Mouse (Mus musculus) left cerebral cortex, postnatal 14 days (tissue): ENCODE data around the gene Dpep1. TPM values are rescaled to one million over a fixed set of nuclear protein-coding genes. Genes with fewer than 3 reads are reported as not detected.

Experiments
- DNase-seq, 2 experiments: peaks; one replicate each; pipeline ENCODE4 v3.0.0; 2021 to 2022; ENCODE audit warnings: low spot score in 2 of 2, mixed read lengths in 1 of 2
- intact Hi-C: fragments of 180-260 bp; cut with DNase I; formaldehyde crosslinking; loops from one replicate; pipeline ENCODE4 v1.15.1; 2025
- total RNA-seq, 2 experiments: library from RNA; stranded (reverse); gene quantifications; 2 replicates each; pipeline ENCODE4 v1.2.3; 2021

The Dpep1 gene
- total RNA-seq, 2 experiments from 2014 or later, result not detected

DNA sequence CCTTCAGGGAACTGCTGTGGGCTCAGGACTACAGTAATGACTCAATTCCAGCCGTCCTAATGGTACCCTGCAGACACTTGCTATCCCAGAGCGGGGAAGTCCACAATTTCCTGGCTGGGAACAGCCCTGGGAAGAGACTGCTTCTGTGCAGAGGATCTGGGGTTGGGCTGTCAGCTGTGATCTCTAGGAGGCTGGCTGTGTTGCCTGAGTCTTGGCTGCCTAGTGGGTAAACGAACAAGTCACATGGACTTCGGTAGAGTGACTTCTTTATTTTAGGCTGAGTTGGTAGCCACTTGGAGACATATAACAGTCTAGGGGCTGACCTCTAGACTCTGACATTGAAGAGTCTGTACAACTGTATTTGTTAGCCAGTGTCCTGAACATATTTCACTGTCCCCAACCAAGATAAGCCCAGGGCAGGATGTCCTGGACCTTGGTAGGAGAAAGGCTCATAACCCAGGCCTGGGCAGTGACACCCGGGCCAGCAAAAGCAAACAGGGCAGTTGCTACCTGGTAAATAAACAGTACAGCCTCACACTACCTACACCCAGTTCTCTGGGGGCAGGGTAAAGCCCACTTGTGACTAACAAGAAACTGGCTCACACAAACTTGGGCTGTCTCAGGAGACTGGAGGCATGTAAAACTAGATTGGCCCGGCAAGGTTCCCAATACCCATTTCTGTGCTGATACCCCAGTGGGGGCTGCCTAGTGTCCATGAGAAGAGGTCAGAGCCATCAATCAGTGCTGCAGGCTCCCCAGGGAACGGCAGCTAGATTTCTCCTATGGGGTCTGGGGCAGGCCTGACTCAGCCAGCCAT lies 56.3 kb downstream of the Dpep1 start:
- intact Hi-C loops, result no loop called here
- no peak for DNase-seq

DNA sequence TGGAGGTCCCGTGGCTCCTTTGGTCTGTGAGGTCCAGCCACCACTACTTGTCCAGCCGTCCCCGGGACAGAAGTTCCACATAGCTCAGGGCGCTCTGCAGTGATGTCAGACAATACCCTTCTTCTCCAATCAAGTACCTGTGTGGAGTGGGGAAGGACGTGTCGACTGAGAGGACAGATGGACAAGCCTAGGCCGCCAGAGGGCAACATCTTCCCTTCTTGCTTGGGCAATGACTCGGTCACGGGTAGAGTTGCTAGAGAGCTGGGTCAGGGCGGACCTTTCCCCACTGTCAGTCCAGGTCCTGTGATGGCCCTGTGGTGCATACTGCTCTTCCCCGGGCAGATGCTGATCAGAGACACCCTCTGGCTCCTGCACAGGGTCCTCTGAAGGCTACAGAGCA lies 57.0 kb downstream of the Dpep1 start:
- intact Hi-C loops, result no loop called here
- DNase-seq, result no peak

DNA sequence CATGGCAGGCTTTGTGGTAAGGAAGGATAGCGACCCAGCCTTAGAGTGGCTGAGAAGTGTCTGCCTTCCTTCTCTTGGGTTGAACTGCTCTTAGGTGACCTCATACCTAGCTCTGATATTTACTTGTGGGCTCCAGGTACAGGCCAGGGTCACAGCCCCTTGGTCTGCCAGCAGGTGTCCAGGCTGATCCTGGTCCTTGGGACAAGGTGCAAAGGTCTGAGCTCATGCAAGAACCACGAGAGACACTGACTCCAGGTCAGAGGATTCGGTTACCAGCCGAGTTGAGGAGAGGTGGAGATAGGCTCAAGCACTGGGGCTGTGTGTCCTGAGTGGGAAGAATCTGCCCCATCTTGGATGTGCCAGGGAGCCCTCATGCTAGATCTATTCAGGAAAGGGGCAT lies 58.3 kb downstream of the Dpep1 start:
- DNase-seq, result no peak
- intact Hi-C loops, result no loop called here

DNA sequence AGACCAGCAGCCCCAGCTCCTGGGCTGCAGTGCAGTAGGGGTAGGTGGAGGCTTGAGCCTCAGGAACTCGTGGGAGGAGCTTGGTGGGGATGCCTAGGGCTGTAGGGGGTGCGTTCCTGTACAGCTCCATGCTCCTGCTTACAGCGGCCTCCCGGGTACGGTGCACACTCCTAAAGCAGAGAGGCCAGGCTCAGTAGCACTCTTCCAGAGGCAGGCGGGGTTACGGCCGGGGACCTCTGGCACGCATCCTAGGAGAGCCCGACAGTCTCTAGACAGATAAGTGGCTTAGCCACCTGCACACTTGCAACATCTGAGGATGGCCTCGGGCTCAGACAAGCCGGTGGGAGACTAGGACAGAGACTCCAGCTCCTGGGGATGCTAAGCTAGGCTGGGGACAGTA lies 59.5 kb downstream of the Dpep1 start:
- no peak for DNase-seq
- intact Hi-C loops, result no loop called here

DNA sequence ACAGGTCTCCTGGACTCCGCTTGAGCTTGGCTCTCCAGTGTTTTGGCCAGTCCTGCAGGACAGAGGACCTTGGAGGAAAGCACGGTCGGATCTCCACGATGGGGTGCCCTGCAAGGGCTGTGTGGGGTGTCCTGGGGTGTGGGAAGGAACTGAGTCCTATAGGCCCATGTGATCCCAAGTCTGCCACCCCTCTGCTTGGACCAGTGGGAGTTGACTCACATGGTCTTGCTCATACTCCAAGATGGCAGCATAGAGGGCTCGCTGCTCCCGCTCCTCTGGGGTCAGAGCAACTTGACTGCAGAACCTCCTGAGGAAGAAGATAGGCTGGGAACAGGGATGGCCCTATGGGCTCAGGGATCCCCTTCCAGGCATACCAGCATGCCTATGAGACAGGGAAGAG lies 61.7 kb downstream of the Dpep1 start:
- no peak for DNase-seq
- intact Hi-C loops, result no loop called here

DNA sequence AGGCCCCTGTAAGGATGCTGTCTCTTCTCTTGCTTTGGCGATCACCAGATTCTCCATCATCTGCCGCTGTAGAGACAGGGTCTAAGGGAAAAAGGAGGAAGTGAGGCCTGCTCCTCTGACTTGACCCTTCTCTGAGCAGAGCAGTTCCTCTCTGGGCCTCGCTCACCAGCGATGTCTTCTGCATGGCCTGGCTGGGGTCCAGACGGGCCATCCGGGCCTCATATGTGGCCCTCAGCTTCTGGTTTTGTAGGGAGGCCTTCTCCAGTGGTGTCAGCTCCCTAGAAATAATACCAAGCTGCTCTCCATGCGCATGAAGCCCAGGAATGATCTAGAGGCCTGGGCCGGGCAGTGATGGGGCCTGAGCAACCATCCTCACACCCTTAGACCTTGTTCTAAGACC lies 62.6 kb downstream of the Dpep1 start:
- no peak for DNase-seq
- intact Hi-C loops, result no loop called here

DNA sequence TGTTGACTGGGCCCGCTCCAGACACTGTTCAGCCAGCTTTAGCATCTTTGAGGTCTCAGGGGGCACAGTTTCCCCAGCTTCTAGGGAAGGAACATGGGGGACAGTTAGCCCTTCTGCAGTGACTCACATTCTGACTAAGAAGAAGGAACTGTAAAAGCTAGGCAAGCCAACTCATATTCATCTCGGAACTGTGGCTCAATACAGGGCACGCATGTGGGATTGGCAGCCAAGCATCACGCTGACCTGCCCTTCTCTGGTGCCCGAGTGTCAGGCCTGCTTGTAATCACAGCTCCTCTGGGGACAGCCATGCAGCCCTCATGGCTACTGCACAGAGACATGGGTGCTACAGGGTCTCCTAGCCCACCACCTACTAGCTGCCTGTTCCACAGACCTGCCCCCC lies 64.9 kb downstream of the Dpep1 start:
- no peak for DNase-seq
- intact Hi-C loops, result no loop called here

Other genes with a start within 250 kb of the Dpep1 start
- gene Ankrd11, start 144.0 kb upstream of the Dpep1 start, total RNA-seq, result 100 to 1,000 TPM; 146 to 151 TPM
- gene Spg7, start 123.3 kb upstream of the Dpep1 start, total RNA-seq, result 10 to 100 TPM; 69.0 to 69.4 TPM
- gene Rpl13, start 83.9 kb upstream of the Dpep1 start, total RNA-seq, result 100 to 1,000 TPM; 356 to 384 TPM
- 10 to 100 TPM; 55.0 to 77.7 TPM for gene Cpne7, start 68.9 kb upstream of the Dpep1 start, total RNA-seq
- gene Sult5a1, start 27.9 kb upstream of the Dpep1 start, total RNA-seq, result under 1 TPM in 1 of 2 experiments, not detected in 1; 0.59 TPM
- 100 to 1,000 TPM in 1 of 2 experiments, 10 to 100 TPM in 1; 99.0 to 108 TPM for gene Chmp1a, start 26.5 kb downstream of the Dpep1 start, total RNA-seq
- 10 to 100 TPM in 1 of 2 experiments, 1 to 10 TPM in 1; 7.1 to 10.2 TPM for gene Spata33, start 26.6 kb downstream of the Dpep1 start, total RNA-seq
- 10 to 100 TPM; 71.2 to 75.6 TPM for gene Cdk10, start 38.6 kb downstream of the Dpep1 start, total RNA-seq
- gene Spata2l, start 50.0 kb downstream of the Dpep1 start, total RNA-seq, result 100 to 1,000 TPM; 125 to 142 TPM
- gene Zfp276, start 68.0 kb downstream of the Dpep1 start, total RNA-seq, result 10 to 100 TPM; 20.4 to 20.9 TPM
- 10 to 100 TPM; 60.2 to 71.8 TPM for gene Vps9d1, start 68.1 kb downstream of the Dpep1 start, total RNA-seq
- gene Fanca, start 132.3 kb downstream of the Dpep1 start, total RNA-seq, result 1 to 10 TPM; 4.1 to 6.5 TPM
- 10 to 100 TPM; 16.3 to 17.1 TPM for gene Spire2, start 146.5 kb downstream of the Dpep1 start, total RNA-seq
- gene Tcf25, start 187.5 kb downstream of the Dpep1 start, total RNA-seq, result 100 to 1,000 TPM; 541 to 593 TPM
- under 1 TPM in 1 of 2 experiments, not detected in 1; 0.09 TPM for gene Mc1r, start 220.9 kb downstream of the Dpep1 start, total RNA-seq
- gene Tubb3, start 225.2 kb downstream of the Dpep1 start, total RNA-seq, result 100 to 1,000 TPM; 691 to 709 TPM
- gene Def8, start 237.3 kb downstream of the Dpep1 start, total RNA-seq, result 10 to 100 TPM; 76.1 to 76.7 TPM